Mouse (Mus musculus) 3134 (cell line): ENCODE measurements around the gene Ccdc187.
A peak's percentile ranks its signal among the peaks of the same experiment; 100 is the strongest.

Experiments used
- DNase-seq: peaks from one replicate; pipeline ENCODE4 v3.0.0-alpha.2; 2011; ENCODE audit warnings: low spot score; ENCODE audit not compliant: insufficient read length; ENCODE audit errors: extremely low read depth

The Ccdc187 gene

DNA sequence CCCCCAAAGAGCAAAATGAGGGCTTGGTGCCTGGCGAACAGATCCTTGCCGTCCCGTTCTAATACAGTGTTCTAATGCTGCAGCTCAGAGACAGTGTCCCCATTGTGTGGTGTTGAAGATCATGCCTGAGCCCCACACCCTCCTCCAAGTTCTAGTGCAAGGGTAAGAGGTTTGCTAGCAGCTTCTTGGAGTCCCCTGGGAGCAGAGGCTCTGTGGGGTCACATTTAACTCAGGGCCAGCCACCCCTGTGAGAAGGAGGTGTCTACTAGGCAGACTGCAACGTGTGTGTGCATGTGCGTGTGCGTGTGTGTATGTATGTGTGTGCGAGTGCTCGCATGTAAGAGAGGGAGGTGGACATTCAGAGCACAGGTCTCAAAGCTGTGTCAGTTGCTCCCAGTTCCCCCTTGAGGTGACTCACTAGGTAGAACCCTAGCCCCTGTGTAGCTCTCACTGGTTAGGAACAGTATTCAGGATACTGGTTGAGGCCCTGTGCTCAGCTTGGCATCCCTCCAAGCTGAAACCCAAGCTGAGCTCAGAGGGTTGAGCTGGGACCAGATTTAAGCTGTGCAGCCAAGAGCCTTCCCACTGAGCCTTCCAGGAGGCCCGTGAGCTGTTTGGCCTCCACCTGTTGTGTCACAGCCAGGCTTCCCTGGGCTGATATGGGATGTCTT is 22.4 kb upstream of the Ccdc187 start:
- DNase-seq: peak; percentile 71

DNA sequence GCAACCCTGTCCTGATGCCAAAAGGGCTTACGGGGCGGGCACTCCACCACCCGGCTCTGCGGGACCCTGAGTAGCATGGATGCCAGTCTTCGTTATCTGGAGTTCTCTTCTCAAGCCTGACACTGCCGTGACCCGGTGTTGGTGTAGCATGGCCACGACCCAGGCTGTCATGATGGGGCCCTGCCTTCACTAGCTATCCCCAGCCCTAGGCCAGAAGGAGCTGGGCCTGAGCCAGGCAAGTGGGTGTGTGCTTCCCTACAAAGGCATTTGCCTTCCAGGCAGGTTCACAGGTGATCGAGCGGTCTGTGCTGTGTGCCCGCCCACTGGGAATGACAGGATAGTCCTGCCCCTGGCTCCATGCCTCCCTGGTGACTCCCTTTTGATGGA is 21.6 kb upstream of the Ccdc187 start:
- no peak for DNase-seq

DNA sequence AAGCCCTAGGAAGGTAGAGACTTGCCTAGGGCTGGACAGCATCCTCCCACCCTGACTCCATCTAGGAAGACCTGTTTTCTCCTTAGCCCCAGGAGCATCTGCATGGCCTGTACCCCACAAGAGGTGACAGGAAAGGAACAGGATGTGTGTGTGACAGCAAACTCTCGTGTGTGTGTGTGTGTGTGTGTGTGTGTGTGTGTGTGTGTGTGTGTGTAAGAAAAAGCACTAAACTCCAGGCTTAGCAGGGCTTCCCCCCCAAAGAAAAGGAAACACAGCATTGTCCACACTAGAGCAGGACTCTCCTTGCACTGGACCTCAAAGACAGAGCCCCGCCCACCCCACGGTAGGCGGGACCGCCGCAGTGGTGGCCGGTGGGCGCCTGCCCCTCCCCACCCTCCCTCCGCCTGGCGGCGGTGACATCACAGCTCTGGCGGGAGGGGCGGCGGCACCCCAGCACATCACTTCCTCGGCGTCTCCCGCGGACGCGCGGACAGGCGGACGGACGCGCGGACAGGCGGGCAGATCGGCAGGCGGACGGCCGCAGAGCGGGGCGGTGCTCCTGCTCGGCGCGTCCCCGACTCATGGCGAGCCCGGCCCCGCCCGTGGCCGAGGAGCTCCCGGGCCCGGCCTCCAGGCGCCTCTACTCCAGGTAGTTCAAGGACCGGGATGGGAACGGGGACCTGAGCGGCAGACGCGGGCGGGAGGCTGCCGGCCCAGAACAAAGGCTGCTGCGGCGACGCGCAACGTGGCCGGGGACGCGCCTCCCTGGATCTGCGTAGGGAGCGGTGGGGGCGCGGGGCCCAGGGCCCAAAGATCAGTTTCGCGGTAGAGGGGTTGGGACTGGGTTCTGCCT is 20.9 kb upstream of the Ccdc187 start, which contains the start of gene Gpsm1:
Gene Gpsm1, plus strand, starts transcription at position 444 of the 853 bp plus-strand sequence.
- DNase-seq: peak; percentile 88

DNA sequence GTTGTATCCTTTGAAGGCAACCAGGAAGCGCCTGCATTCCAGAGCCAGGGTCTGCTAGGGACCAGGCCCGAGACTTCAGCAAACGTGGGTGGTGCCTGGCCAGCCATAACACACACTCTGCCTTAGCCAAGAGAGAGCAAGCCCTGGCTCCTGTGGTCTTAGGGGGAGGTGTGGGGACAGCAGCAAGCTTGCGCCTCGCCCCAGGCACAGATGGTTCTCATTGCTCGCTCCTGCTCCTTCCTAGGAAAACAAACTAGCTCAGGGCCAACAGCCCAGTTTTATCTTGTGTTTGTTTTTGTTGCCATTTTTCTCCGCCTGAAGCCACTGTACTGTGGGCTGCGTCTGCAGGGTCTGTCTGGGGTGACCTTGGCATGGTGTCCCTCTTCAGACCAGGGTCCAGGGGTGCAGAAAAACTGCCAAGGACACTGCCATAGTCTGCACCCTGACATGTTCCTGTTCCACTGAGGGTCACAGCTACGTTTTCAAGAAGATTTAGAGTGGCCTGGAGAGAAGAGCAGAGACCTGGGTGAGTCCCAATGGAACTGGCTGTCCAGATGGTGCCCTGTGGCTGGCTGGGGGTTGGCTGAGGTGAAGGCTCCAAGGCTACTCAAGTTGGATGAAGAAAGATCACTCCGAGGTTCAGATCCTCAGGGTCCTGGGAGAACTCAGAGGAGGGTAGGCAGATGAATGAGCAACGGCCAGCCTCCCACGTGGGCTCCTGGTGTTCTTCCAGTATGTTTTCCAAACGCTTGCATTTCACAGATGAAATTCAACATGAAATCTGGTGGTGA is 20.1 kb upstream of the Ccdc187 start:
- no peak for DNase-seq

DNA sequence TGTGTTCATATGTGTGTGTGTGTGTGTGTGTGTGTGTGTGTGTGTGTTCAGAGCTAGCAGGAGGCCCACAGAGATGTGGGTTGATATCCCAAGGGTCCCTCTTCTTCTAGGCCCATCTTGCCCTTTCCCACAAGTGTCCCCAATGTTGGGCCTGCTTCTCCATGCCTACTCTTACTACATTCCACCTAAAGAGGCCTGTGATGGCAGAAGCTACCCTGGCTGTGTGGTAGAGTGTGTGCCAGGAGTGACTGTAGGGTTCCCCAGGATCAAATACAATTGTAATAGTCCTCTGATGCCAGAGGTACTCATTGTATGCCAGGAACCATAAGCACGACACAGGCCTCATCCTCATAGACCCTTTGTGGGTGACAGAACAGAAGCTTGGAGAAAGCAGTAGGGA is 19.0 kb upstream of the Ccdc187 start:
- DNase-seq: no peak

DNA sequence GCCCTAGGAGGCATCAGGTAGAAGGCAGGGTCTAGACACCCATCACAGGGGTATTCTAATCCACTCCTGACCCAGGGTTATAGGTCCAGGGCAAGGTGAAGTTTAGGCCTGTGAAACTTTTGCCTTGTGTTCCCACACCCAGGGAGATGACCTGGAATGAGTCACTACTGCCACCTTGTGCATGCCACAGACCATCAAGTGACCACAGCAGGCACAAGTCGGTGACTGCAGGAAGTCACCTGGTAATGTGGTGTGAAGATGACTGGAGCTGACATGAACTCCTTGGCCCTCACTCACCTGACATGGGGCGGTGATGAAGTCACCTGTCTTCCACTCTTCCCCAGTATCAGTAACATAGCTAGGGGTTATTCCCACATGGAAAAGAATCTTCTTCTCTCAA is 18.5 kb upstream of the Ccdc187 start:
- DNase-seq: no peak

DNA sequence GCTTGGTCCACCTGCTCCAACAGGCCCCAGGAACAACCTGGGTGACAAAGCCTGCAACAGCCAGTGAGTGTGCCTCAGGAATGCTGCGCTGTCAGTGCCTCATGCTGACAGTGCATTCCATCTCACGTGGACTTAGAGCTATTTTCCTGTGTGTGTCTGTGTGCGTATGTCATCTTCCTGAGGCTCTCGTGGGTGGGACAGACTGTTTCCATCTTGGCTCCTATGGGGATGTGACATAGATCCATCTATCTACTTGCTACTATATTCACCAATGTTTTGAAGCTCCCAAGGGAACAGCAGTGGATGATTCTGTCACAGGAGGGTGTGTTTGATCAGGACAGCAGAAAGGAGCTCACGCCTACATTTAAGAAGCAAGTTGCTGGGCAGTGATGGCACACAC is 17.6 kb upstream of the Ccdc187 start:
- DNase-seq: no peak

DNA sequence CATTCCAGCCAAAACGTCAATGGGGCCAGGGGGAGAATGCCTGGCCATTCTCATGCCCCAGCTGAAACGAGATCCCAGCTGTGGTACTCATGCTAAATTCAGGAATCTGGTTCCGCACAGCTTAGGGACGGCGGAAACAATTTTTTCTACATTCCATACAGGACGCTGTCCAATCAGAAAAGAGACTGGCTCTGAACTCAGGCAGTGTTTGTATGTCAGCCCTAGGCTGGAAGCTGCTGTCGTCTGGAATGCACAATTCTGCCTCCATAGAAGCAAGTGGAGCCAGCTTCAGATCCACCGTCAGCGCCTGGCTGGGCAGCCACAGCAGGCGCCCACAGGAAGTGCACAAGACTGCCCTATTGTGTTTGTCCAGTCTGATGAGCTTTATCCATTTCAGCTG is 15.4 kb upstream of the Ccdc187 start:
- DNase-seq: peak; percentile 61

DNA sequence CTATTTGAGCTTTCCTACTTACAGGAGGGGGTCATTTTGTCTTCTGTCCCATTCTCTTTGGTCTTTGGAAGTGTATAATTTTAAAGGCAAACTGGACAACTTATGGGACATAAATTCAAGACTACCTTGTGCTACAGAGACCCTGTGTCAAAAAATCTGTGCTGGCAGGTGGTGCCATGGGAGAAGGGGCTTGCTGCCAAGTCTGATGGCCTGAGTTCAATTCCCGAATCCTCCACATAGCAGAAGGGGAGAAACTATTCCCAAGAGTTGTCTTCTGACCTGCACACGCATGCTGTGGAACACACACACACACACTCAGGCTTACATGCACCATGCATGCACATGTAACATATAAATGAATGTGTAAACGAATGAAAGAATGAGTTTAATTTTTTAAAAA is 12.3 kb upstream of the Ccdc187 start:
- no peak for DNase-seq

DNA sequence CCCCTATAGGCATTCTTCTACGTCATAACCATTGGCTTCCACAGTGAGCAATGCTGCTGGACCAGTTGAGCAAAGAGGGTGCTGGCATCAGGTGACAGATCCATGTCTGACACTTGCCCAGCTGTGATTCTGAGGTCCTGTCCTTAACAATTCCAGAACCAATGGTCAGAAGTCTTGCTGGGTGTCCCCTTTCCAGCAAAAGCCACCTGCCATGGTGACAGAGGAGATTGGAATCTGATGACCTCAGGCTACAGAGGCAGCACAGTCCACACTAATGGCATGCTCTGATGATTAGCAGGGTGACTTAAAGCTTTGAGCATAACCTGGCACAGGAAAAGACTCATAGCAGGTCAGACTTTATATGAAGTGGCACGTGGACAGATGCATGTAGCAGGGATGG is 11.2 kb upstream of the Ccdc187 start:
- no peak for DNase-seq

DNA sequence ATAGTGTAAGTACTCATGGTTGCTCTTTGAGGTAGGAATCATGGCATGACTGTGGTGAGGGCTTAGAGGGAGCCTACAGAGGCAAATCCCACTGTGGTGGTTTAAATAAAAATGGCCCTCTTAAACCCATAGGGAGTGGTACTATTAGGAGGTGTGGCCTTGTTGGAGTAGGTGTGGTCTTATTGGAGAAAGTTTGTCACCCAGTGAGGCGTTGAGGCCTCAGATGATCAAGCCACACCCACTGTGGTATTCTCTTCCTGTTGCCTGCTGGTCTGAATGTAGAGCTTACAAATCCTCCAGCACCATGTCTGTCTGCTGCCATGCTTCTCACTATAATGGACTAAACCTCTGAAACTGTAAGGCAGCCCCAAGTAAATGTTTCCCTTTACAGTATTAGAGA is 10.4 kb upstream of the Ccdc187 start:
- no peak for DNase-seq

DNA sequence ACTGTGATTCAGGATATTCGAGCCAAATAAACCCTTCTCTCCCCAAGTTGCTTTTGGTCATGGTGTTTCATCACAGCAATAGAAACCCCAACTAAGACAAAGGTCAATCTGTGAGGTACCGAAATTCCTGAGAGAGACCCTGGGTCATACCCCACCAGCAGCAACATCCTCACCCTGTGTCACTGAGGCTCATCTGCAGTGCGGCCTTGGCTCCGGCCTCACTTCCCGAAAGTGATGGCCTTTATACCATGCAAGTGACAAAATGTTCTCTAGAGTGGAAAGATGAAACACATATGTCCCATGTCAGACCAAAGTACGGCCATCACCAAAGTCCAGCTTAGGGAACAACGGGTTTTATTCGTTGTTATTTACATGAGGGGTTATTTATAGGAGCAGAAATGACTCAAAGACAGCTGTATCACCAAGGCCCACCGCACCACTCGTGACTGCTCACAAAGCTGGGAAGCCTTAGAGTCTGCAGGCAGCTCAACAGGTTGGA is 7.7 kb upstream of the Ccdc187 start:
- DNase-seq: no peak

DNA sequence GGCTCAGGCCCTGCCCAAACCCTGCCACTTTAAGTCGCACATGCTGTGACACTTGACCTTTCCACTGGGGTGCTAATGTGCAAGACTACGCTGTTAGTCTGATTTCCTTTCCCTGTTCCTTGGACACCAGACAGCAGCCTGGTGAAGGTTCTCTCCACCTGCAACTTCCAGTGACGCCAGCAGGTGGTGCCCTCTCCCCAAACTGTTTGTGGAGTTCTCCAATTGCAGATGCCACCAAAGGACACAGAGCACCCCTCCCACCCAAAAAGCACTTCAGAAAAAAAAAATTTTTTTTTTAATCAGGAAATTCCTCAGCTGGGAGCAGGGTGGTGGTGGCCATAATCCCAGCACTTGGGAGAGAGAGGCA is 6.4 kb upstream of the Ccdc187 start:
- DNase-seq: peak; percentile 53

DNA sequence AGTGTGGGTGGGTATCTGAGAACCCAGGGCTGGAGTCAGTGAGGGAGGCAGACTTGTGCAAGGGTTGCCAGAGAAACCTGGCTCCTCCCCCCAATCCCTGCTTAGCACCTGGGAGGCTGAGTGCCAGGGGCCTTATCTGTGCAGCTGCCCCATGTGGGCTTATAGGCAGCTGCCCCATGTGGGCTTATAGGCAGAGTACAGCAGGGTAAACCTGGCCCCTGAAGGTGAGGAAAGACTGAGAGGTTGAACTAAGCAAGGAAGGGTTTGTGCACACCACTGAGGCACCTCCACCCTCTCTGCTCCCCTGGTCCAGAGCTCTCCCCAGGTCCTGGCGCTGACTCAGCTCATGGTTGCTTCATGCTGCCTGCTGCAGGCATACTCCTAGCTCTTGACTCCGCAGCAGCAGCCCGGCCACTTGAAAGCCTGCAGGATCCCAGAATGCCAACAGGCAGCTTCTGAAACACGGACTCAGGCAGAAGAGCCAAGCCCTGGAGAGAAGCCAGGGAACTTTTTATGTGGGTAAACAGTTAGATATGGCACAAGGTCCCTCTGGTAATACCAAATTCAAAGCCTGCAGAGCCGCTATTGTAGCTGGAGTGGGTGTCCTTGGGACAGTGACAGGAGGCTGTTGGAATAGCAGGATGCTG is 5.9 kb upstream of the Ccdc187 start:
- no peak for DNase-seq

DNA sequence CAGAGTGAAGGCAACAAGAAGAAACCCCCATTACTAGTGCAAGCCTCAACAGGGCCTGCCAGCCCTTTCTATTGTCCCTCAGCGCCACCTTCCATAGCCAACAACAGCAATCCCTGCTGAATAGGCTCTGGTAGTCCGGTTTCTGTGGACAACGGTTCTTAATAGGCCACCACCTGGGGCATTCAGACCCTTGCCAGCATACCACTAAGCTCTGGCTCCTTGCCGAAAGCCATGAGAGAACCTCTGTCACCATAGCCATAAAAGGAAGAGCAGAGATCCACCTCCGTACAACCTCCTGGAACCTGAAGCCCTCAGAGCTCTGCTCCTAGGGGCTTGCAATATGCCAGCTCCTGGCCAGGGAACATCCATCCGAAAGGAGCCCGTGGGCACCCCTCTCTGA is 5.0 kb upstream of the Ccdc187 start:
- no peak for DNase-seq

DNA sequence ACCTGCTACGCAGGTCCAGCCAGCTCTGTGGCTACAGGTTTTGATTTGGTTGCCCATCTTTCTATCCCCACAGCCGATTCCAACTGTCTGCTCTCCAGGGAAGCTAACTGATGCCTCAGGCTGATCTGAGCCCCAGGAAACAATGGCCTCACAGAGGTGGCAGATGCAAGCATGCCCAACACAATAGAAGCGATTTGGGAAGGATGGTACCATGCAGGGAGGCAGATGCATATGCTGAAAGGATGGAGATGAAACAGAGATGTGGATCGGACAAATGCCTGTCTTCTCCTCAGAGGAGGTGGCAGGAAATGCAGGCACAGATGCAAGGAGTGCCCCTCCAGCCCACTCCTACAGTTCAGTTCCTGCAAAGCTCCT is 4.5 kb upstream of the Ccdc187 start:
- DNase-seq: no peak

DNA sequence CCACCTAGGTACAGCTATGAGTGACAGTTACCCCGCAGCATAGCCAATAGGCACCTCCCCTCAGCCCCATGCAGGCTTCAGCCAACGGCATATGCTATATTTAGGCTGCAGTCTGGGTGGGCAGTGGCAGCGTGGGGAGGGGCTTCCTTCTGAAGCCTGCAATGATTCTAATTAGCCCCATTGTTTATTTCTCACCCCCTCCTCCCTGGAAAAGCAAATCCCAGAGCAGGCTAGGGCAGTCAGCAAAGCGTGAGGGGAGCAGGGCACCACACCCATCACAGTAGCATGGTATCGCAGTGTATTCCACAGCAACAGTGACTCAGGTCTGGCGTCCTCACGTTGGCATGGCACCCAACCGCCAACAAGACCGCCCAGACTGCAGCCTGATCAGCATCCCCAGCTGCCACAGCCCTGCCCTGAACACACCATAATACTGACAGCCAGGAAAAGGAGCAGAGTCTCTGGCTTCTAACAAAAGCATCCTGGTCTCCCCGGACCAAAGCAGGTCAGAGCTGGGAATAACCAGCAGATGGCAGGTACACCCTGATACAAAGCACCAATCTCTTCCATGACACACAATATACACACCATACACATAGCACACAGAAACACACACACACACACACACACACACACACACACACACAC is 4.0 kb upstream of the Ccdc187 start:
- DNase-seq: peak; percentile 63

DNA sequence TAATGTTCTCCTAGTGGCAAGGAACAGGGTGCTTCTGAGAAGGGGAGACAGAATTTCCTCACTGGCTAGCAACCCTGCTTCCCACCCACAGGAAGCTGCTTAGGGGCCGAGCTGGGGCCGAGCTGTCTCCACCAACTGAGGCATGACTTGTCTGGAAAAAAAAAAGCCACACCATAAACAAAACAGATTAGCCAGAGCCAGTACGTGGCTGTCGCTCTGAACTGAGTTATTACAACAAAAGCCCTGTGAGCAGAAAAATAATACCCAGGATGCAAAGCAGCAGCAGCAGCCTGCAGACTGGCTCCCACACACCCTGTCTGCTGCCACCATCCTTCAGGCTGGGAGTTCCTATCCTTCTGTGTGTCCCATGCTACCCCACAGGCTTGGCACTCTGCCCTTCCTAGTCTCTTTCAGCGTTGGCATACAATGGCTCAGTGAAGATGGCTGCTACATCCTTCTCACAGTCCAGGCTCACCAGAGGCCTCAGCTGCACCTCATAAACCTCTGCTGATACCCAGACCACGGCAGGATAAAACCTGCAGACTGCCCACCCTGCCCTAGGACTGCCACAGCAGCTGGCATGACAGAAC is 2.3 kb upstream of the Ccdc187 start:
- no peak for DNase-seq

DNA sequence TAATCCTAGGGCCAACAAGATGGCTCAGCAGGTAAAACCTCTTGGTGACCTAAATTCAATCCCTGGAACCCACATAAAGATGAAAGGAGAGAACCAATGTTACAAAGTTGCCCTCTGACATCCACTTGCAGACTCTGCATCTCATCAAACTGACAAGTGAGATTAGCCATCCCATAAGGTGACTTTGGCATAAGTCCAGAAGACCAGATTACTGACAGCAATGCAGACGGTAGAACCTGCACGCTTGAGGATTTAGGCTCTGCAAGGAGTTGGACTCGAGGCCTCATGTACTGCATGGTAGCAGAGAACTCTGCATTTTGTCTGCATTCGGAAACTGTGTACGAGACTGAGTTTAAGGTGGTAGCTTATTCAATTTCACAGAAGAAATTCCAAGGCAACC is 4.2 kb downstream of the Ccdc187 start:
- no peak for DNase-seq

DNA sequence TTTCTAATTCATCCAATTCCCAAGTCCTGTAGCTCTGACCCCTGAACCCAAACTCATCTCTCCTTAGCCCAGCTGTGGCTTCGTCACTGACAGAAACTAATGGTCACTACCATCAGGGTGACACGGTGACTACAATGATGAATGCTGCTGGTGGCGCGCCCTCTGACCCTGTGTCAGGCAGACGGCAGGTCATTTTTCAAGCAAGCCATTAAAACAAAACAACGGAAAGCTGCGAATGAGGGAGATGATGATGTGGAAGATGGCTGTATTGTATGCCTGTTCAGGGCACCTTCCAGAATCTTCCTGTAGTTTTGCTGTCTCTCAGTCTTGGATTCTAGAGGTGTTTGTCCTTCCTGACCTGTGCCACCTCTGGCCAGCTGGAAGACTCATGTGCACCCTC is 8.0 kb downstream of the Ccdc187 start:
- no peak for DNase-seq
